Mouse (Mus musculus): Measurements from ENCODE around the gene Zfp993. TPM values are rescaled to one million over a fixed set of nuclear protein-coding genes. Genes with fewer than 3 reads are reported as not detected.

Gene Zfp993
- polyA plus RNA-seq (2012; ENCODE audit: low replicate concordance), result 1.4 TPM in 1 of 2 replicates, not detected in the other

DNA sequence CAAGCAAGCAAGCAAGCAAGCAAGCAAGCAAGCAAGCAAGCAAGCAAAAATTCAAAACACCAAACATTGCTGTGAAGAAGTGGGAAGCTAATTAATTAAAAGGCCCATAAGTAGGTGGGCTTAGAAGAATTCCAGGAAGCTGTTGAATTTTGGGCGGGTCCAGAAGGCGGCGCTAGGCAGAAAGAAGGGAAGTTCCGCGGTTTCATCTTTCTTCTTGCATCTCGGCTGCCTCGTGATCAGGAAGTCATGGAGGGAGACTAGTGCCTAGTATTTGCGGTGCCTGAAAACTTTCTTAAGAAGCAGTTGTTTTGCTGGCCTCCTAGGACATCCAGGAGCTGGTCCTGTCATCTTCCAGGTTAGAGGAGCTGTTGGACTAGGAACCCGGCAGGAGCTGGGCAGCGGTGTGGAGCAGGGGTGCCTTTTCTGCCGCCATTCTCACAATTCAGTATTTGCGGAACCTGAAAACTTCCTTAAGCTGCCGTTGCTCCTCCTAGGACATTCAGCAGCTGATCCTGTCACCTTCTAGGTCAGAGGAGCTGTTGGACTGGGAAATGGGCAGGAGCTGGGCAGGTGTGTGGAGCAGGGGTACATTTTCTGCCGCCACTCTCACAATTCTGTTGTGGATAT is at the start of gene Zfp993:
Zfp993 (plus strand) TSS at position 188 of the 627 bp plus-strand sequence.

Other genes starting within 250 kb of the Zfp993 start
- gene Zfp992, start 161.9 kb upstream of the Zfp993 start, polyA plus RNA-seq (2012; ENCODE audit: low replicate concordance), result 0.07 and 0.17 TPM in 2 replicates
- not detected in 2 replicates for gene Zfp981, start 108.9 kb upstream of the Zfp993 start, polyA plus RNA-seq (2012; ENCODE audit: low replicate concordance)

Measured in hematopoietic multipotent progenitor cell, adult 10-12 weeks (in vitro differentiated cells).